Mouse (Mus musculus) G1E (cell line): Measurements from ENCODE around the gene Ngf. TPM values are rescaled to one million over a fixed set of nuclear protein-coding genes. Genes with fewer than 3 reads are reported as not detected.

ENCODE experiments used
- ATAC-seq: 2 replicates; pipeline ENCODE4 v1.8.0; 2016; ENCODE audit warnings: mild to moderate bottlenecking; ENCODE audit not compliant: insufficient number of reproducible peaks, poor library complexity, low FRiP score, severe bottlenecking; ENCODE audit errors: extremely low read depth
- DNase-seq: peaks from one replicate; pipeline ENCODE4 v3.0.0; 2012; ENCODE audit warnings: low spot score
- H3K27me3 ChIP-seq: 2 replicates; pipeline ENCODE4 v1.6.1; 2012; ENCODE audit warnings: mild to moderate bottlenecking, low read length, inconsistent platforms; ENCODE audit not compliant: insufficient read depth
- H3K36me3 ChIP-seq: replicated peaks from 2 replicates; pipeline ENCODE3; 2012; ENCODE audit warnings: mild to moderate bottlenecking, inconsistent platforms
- H3K4me1 ChIP-seq: 2 replicates; pipeline ENCODE4 v1.6.1; 2012; ENCODE audit warnings: low read depth, low read length, inconsistent platforms, mixed read lengths; ENCODE audit not compliant: insufficient read depth
- H3K4me3 ChIP-seq: 2 replicates; pipeline ENCODE4 v1.5.1; 2012; ENCODE audit warnings: low read depth, mild to moderate bottlenecking, inconsistent platforms, low read length, moderate library complexity, mixed read lengths
- H3K9me3 ChIP-seq: replicated peaks from 2 replicates; pipeline ENCODE4 v1.6.1; 2012; ENCODE audit warnings: inconsistent platforms
- CTCF ChIP-seq: IDR thresholded peaks from 2 replicates; pipeline ENCODE4 v1.5.1; 2012; ENCODE audit warnings: low read depth, low read length, inconsistent platforms, mixed read lengths
- GATA1 ChIP-seq: IDR thresholded peaks from 2 replicates; pipeline ENCODE4 v1.6.1; 2012; ENCODE audit warnings: borderline replicate concordance, low read length, inconsistent platforms, mixed read lengths
- GATA2 ChIP-seq: IDR thresholded peaks from 2 replicates; pipeline ENCODE4 v1.6.1; 2012; ENCODE audit warnings: low read depth, low read length, inconsistent platforms, borderline replicate concordance
- POLR2AphosphoS5 ChIP-seq: IDR thresholded peaks from 2 replicates; pipeline ENCODE4 v1.6.1; 2012; ENCODE audit warnings: low read depth, low read length, inconsistent platforms; ENCODE audit not compliant: insufficient replicate concordance
- TAL1 ChIP-seq: conservative IDR thresholded peaks from 2 replicates; pipeline ENCODE4 v1.6.1; 2012; ENCODE audit warnings: low read depth, low read length, inconsistent platforms, mixed read lengths
- polyA plus RNA-seq: library from polyadenylated mRNA; stranded (reverse); fragments of >175 nt; gene quantifications from 2 replicates; pipeline ENCODE4 v1.2.3, GENCODE M21; 2012
- total RNA-seq, 2 experiments: library from RNA; stranded (forward) in 1 of 2; stranded (reverse) in 1 of 2; fragments of 200-1000 nt in 1 of 2; fragments of >200 nt in 1 of 2; fragmentation: Nextera tagmentation in 1 of 2; gene quantifications; 2 replicates each; pipeline ENCODE4 v1.2.3; 2014 to 2017

The Ngf gene
- total and polyA plus RNA-seq, 3 experiments = 0.16 TPM; not detected in 2

DNA sequence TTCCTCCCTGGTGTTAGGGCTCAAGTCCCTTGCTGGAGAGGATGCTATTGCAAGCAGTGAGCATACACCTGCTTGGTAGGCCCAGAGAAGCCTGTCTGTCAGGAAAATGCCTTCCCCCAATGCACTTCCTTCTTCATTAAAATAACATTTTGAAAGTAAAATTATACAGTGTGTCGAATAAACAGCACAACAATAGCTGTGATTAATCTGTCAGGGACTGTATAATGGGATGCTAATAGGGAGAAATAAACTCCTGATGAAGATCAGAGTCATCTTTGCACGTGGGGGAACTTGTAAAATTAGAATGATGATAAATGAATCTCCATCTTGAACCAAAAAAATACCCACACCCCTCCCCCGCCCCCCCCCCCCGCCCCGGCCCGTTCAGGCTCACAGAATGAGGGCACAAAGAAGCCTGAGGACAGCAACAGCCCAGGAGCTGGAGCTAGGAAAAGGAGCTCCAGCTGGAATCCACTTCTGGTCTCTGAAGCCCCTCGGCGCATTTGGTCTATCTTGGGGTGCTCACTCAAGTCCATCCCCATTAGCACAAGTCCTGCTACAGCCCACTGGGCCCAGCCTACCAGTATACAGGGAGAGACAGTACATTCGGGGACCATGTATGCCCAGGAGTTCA, 6.9 kb upstream of the Ngf start:
- no peaks in the 10 kb centered on the region for H3K9me3 ChIP-seq
- TF ChIP-seq GATA1 = no peak
- TF ChIP-seq CTCF = no peak

DNA sequence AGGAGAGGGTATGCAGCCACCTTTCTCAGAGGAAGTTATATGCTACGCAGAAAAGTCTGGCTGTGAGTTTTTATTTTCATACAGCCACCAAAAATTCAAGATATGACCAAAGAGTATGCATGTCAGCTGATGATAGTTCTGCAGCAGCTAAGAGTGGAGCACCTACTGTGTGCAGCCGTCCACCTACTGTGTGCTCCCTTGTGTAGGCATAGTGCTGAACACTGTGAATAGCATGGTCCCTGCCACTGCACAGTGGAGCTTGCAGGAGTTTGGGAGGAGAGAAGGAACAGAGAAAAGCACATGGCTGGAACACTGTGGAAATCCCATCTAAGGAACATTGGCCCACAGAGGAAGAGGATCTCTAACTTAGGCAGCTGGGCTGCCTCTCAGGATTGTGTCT, 6.4 kb upstream of the Ngf start:
- Histone ChIP-seq H3K36me3 (no peaks in the 10 kb centered on the region), H3K9me3 (no peaks in the 10 kb centered on the region), H3K27me3 (peaks cover 2% of the 10 kb centered on the region; the same call in 1 of the 2 replicates), H3K4me3 (no peak overlapping the region), H3K4me1 (no peaks in the 10 kb centered on the region)
- ATAC-seq (no peak), DNase-seq (no peak)
- TF ChIP-seq GATA2 (no peak), POLR2AphosphoS5 (no peak), CTCF (no peak), GATA1 (no peak), TAL1 (no peak)

More for the DNA sequence above, 6.9 kb upstream of the Ngf start:
- Histone ChIP-seq H3K36me3 (no peaks in the 10 kb centered on the region), H3K4me1 (no peaks in the 10 kb centered on the region), H3K4me3 (no peak overlapping the region), H3K27me3 (peaks cover 2% of the 10 kb centered on the region; the same call in 1 of the 2 replicates)
- DNase-seq = no peak
- no peak for ATAC-seq

DNA sequence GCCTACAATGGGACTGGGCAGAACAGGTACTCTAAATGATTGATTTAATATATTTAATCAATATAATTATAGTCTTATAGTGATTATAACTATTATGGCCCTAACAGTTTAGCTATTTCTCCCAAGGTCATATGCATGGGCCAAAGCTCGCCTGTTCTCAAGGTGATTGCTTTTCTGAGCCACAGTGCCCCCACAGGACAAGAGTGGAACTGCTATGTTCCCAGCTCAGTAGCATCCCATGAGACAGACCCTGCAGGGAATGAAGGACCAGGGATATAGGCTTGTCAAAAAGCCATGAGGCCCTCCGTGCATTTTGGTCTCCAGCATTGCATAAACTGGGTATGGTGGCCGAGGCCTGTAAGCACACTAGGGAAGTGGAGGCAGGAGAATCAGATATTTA, 3.1 kb upstream of the Ngf start:
- ATAC-seq (no peak), DNase-seq (peak; percentile 19)
- no peak overlapping the region for H3K4me3 ChIP-seq
- no peaks in the 10 kb centered on the region for H3K36me3 ChIP-seq
- H3K4me1 ChIP-seq = no peaks in the 10 kb centered on the region
- TF ChIP-seq CTCF = peak; percentile 65
- TF ChIP-seq TAL1 = no peak
- TF ChIP-seq GATA1 = no peak
- TF ChIP-seq POLR2AphosphoS5 = no peak
- TF ChIP-seq GATA2 = no peak
- H3K9me3 ChIP-seq = no peaks in the 10 kb centered on the region
- peaks cover 13% of the 10 kb centered on the region; the same call in 1 of the 2 replicates for H3K27me3 ChIP-seq

DNA sequence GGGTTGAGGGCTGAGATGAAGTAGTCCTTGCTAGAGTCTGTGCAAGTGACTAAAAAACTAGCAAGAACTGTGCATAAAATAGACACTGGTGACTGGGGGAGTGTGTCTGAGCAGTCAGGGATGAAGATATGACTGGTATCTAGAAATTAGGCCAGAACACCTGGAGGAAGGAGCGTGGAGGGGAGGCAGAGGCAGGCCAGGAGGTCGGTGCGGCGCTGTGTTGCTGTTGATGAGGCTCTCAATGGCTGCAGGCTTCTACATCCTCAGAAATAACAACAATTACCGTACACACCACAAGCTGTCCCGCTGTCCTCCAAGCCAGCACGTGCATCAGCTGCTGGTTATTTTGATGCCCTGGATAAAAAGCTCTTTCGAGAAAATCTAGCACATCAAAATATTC, 2.6 kb upstream of the Ngf start:
- Histone ChIP-seq H3K27me3 (peaks cover 13% of the 10 kb centered on the region; the same call in 1 of the 2 replicates), H3K4me1 (no peaks in the 10 kb centered on the region), H3K36me3 (no peaks in the 10 kb centered on the region), H3K4me3 (no peak overlapping the region), H3K9me3 (no peaks in the 10 kb centered on the region)
- TF ChIP-seq GATA2 (no peak), TAL1 (no peak), CTCF (no peak), POLR2AphosphoS5 (no peak), GATA1 (no peak)
- DNase-seq (no peak), ATAC-seq (no peak)

DNA sequence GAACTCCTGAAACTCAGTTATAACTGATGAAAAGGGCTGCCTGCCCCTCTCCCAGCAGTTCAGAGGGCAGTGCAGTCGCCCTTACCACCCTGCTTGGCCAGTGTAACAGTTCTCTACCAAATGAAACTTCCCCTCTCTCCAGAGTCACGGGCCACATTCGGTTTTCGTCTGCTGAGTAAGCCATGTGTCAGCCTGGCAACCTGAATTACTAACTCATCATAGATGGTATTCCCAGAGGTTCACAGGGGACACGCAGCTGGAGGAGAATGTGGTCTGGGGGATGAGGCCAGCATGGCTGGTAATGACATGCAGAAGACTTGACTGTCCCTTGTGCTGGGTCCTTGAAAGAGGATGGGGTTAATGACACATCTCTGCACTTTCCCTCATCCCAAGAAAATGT, 1.5 kb downstream of the Ngf start:
- Histone ChIP-seq H3K27me3 (peaks cover 13% of the 10 kb centered on the region; the same call in 1 of the 2 replicates), H3K9me3 (no peaks in the 10 kb centered on the region), H3K36me3 (no peaks in the 10 kb centered on the region), H3K4me3 (no peak overlapping the region), H3K4me1 (no peaks in the 10 kb centered on the region)
- ATAC-seq (no peak), DNase-seq (no peak)
- no peak for TF ChIP-seq GATA1
- no peak for TF ChIP-seq CTCF

DNA sequence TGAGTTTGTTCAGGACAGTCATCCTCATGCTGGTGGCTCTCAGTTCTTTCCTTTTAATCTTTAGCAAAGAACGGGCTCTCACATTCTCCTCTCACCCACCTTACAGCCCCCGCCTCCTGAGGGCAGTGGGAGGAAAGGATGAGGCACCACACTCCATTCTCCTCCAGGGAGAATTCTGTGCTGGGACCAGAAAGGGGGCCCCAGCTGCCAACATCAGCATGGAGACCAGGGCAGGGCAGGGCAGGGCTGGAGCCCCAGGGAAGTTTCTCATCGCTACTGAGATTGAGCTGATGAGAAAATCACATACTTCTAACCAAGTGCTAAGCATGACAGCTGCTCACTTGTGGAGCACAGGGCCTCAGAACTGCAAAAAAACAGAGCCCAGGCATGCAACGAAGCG, 2.1 kb downstream of the Ngf start:
- Histone ChIP-seq H3K36me3 (no peaks in the 10 kb centered on the region), H3K9me3 (no peaks in the 10 kb centered on the region), H3K27me3 (peaks cover 13% of the 10 kb centered on the region; the same call in 1 of the 2 replicates), H3K4me3 (no peak overlapping the region), H3K4me1 (no peaks in the 10 kb centered on the region)
- no peak for TF ChIP-seq CTCF
- no peak for TF ChIP-seq GATA2
- no peak for TF ChIP-seq GATA1
- no peak for TF ChIP-seq POLR2AphosphoS5
- no peak for TF ChIP-seq TAL1
- DNase-seq = no peak
- no peak for ATAC-seq
